Mouse (Mus musculus) embryonic fibroblast, embryonic 13.5 days (primary cell): ENCODE results near the gene Atp5b.

Source experiments
- CTCF ChIP-seq: IDR thresholded peaks from 2 replicates; pipeline ENCODE4 v1.5.1; 2011; ENCODE audit warnings: mild to moderate bottlenecking, control low read depth, low read length, moderate library complexity, borderline replicate concordance; ENCODE audit not compliant: insufficient read depth
- POLR2A ChIP-seq: IDR thresholded peaks from 2 replicates; pipeline ENCODE4 v1.6.1; 2011; ENCODE audit warnings: low read depth, mild to moderate bottlenecking, control low read depth, low read length, moderate library complexity

GRCm38 (mm10) chr10:128124831-128125230 lies 41.8 kb downstream of the Atp5b start:
- TF ChIP-seq POLR2A (no peak), CTCF (no peak)
